Mouse (Mus musculus): Measurements from ENCODE around the gene Mocs3.

GRCm38 (mm10) chr2:168281582-168281981, 51.2 kb downstream of the Mocs3 start, which contains the start of gene Kcng1:
- no peak for TF ChIP-seq POLR2AphosphoS2 (IDR thresholded peaks at IDR 0.05; ENCODE audit: insufficient read length, low read depth)
- TF ChIP-seq POLR2A (IDR thresholded peaks at IDR 0.05; ENCODE audit: insufficient read length, low read depth): no peak
- TF ChIP-seq MYOD1 (IDR thresholded peaks at IDR 0.05; ENCODE audit: control insufficient read depth in 1 of 3, insufficient read length in 2 of 3, low read depth in 2 of 3): no peak
- TF ChIP-seq E2F4 (IDR thresholded peaks at IDR 0.05; ENCODE audit: insufficient read depth): no peak
- TF ChIP-seq USF1 (IDR thresholded peaks at IDR 0.05; ENCODE audit: low read depth): no peak
- TF ChIP-seq TCF12 (IDR thresholded peaks at IDR 0.05; ENCODE audit: insufficient read depth, poor library complexity, severe bottlenecking): no peak
- no peak for TF ChIP-seq MYOG (IDR thresholded peaks at IDR 0.05; ENCODE audit: control insufficient read depth in 1 of 3, insufficient read depth in 1 of 3, insufficient read length in 2 of 3, low read depth in 2 of 3)
- no peak for TF ChIP-seq MAX (IDR thresholded peaks at IDR 0.05; ENCODE audit: low read depth)
- no peak for TF ChIP-seq CEBPB (IDR thresholded peaks at IDR 0.05; ENCODE audit: insufficient read depth, poor library complexity, severe bottlenecking)
- TF ChIP-seq SRF (IDR thresholded peaks at IDR 0.05; ENCODE audit: control insufficient read depth, insufficient read length, low read depth): no peak

Data from myocyte (in vitro differentiated cells).